ENCODE assay signal across 7 mouse cellular contexts in the genomic region with DNA sequence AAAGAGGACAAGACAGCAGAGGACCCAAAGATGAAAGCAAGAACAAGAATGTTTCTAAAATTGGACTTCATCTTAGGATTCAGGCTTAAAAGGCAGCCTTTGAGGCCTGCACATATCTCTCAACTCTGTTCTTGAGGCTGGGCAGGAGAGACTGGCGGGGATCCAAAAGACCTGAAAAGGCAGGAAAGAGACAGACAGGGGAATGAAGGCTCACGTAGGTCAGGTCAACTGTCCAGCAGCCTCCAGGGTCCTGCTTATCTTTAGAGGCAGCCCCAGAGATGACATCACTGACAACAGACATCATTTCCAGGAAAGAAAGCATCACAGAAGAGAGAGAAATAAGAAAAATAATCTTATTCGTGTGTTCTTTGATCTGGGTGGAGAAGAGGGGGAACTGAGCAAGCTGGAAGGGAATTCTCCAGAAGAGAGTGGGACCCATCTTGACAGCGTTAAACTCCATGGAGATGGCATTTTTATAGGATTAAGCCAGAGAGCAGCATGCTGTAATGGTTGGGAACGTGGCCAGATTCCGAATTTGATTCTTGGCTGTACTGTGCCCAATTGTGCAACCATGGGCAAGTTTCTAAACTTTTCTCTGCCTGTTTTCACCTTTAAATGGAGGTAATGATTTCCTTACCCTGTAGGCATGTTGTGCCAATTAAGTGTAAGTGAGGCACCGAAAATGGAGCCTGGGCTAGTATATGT.
DNase-seq lines count a peak whose midpoint lies in the region; ATAC-seq and TF ChIP-seq lines count a peak whose summit lies in the region.

No protein-coding gene starts in this region.

- ATAC-seq in monocyte, adult 5-6 weeks (replicated peaks; ENCODE audit: insufficient number of reproducible peaks, low FRiP score, low TSS enrichment, poor library complexity, severe bottlenecking): no peak

- no peak for TF ChIP-seq POLR2A in brain, embryonic 14.5 days (IDR thresholded peaks at IDR 0.05; ENCODE audit: borderline replicate concordance, extremely low read depth, insufficient read depth, insufficient read length, poor library complexity, severe bottlenecking)

- DNase-seq in left cerebral cortex, adult 18-20 months (ENCODE audit: low spot score in 2 of 2): peak; percentile 52 to 53
- DNase-seq in left cerebral cortex, adult 8-10 months (ENCODE audit: low spot score in 2 of 2): no peak
- peak; percentile 24 for DNase-seq in adrenal gland, adult 18-20 months (ENCODE audit: low spot score in 2 of 2)
- DNase-seq in brain, embryonic 14.5 days (ENCODE audit: low read depth): peak; percentile 85
- DNase-seq in left cerebral cortex, postnatal 4 days: peak; percentile 58
- no peak for DNase-seq in testis, postnatal 10 days (ENCODE audit: low spot score)

- TF ChIP-seq CTCF in brain, embryonic 14.5 days (IDR thresholded peaks at IDR 0.05; ENCODE audit: borderline replicate concordance, extremely low read depth, insufficient read depth, insufficient read length): no peak

- intact Hi-C loops in left cerebral cortex, postnatal 4 days (cut with DNase I): no loop called here

Comparison
In these comparisons a context has a peak if more than half of its experiments do, and no peak if none do; other contexts are left out.
1. DNase-seq: peak in left cerebral cortex, adult 18-20 months (2 of 2), adrenal gland, adult 18-20 months (2 of 2), brain, embryonic 14.5 days (single experiment) and left cerebral cortex, postnatal 4 days (single experiment); none in left cerebral cortex, adult 8-10 months (0 of 2) and testis, postnatal 10 days (single experiment).